Mouse (Mus musculus) heart, embryonic 13.5 days (tissue): Measurements from ENCODE around the gene Rrnad1. TPM values are rescaled to one million over a fixed set of nuclear protein-coding genes. Genes with fewer than 3 reads are reported as not detected.
A peak's percentile ranks its signal among the peaks of the same experiment; 100 is the strongest.
"Not testable (repeated sequence)": the region's sequence is repeated elsewhere in the genome, so short reads cannot be mapped to it uniquely, and the experiment has no call there.

Source experiments
- ATAC-seq: fragments of 200-750 bp; cut with Nextera tagmentation; 2 replicates; pipeline ENCODE4 v1.8.0; 2017; ENCODE audit warnings: moderate TSS enrichment; ENCODE audit not compliant: insufficient number of reproducible peaks, low FRiP score, low TSS enrichment; ENCODE audit errors: extremely low read depth
- H3K27ac ChIP-seq: fragments of 300-500 bp; sonication (generic); replicated peaks from 2 replicates; pipeline ENCODE4 v1.5.1; 2015; ENCODE audit warnings: moderate library complexity, mild to moderate bottlenecking, inconsistent platforms
- H3K27me3 ChIP-seq: fragments of 300-500 bp; sonication (generic); replicated peaks from 2 replicates; pipeline ENCODE4 v1.6.1; 2015; ENCODE audit warnings: mild to moderate bottlenecking, inconsistent platforms
- H3K36me3 ChIP-seq: fragments of 300-500 bp; sonication (generic); 2 replicates; pipeline ENCODE4 v1.6.1; 2015; ENCODE audit warnings: mild to moderate bottlenecking, inconsistent platforms
- H3K4me1 ChIP-seq: fragments of 300-500 bp; sonication (generic); 2 replicates; pipeline ENCODE4 v1.6.1; 2015; ENCODE audit warnings: inconsistent platforms
- H3K4me2 ChIP-seq: fragments of 300-500 bp; sonication (generic); 2 replicates; pipeline ENCODE4 v1.6.1; 2015; ENCODE audit warnings: inconsistent platforms, mild to moderate bottlenecking, moderate library complexity
- H3K4me3 ChIP-seq: fragments of 300-500 bp; sonication (generic); 2 replicates; pipeline ENCODE4 v1.5.1; 2015; ENCODE audit warnings: moderate library complexity, mild to moderate bottlenecking, inconsistent platforms
- H3K9ac ChIP-seq: fragments of 300-500 bp; sonication (generic); 2 replicates; pipeline ENCODE4 v1.6.1; 2015; ENCODE audit warnings: inconsistent platforms, mild to moderate bottlenecking, moderate library complexity
- H3K9me3 ChIP-seq: fragments of 300-500 bp; sonication (generic); 2 replicates; pipeline ENCODE4 v1.6.1; 2016; ENCODE audit warnings: inconsistent platforms
- WGBS: fragments of 180-500 bp; shearing (Covaris S2); methylation state at CpG from one replicate; pipeline ENCODE4 v1.1.7; 2015; ENCODE audit warnings: mixed read lengths; 5-methylcytosine and 5-hydroxymethylcytosine counted together
- polyA plus RNA-seq: library from polyadenylated mRNA; unstranded; fragments of >200 nt; fragmentation: Nextera tagmentation; extraction: Ambion mirVana; gene quantifications from 2 replicates; pipeline ENCODE4 v1.2.1, GENCODE M21; 2015

Gene Rrnad1
- polyA plus RNA-seq, 1 experiment from 2014 or later = 16.0 TPM

- Histone ChIP-seq H3K27me3 (no peaks in the 10 kb centered on the region), H3K4me2 (no peak overlapping the region), H3K9ac (no peak overlapping the region), H3K4me1 (peaks cover 41% of the 10 kb centered on the region), H3K4me3 (no peak overlapping the region), H3K27ac (no peak overlapping the region), H3K36me3 (peaks cover 53% of the 10 kb centered on the region), H3K9me3 (no peaks in the 10 kb centered on the region)
- WGBS = 82% methylated on average over 10 of the region's 10 CpGs
- no peak for ATAC-seq
These were observed 16.6 kb downstream of the Rrnad1 start for GRCm38 (mm10) chr3:87913891-87914290.

GRCm38 (mm10) chr3:87913491-87913890 is 17.0 kb downstream of the Rrnad1 start:
- Histone ChIP-seq H3K9ac (no peak overlapping the region), H3K27me3 (no peaks in the 10 kb centered on the region), H3K4me3 (no peak overlapping the region), H3K4me1 (peaks cover 43% of the 10 kb centered on the region), H3K9me3 (no peaks in the 10 kb centered on the region), H3K36me3 (peaks cover 53% of the 10 kb centered on the region), H3K27ac (no peak overlapping the region), H3K4me2 (no peak overlapping the region)
- ATAC-seq = no peak
- 83% methylated on average over 7 of the region's 7 CpGs for WGBS

GRCm38 (mm10) chr3:87910573-87911141 is 19.9 kb downstream of the Rrnad1 start:
- Histone ChIP-seq H3K9me3 (no peaks in the 10 kb centered on the region), H3K4me2 (peak overlapping the region; percentile 94), H3K36me3 (peaks cover 33% of the 10 kb centered on the region), H3K9ac (peak overlapping the region; percentile 77), H3K4me1 (peaks cover 53% of the 10 kb centered on the region), H3K4me3 (peak overlapping the region; percentile 55), H3K27ac (peak overlapping the region; percentile 98), H3K27me3 (no peaks in the 10 kb centered on the region)
- 9% methylated on average over 12 of the region's 12 CpGs for WGBS
- ATAC-seq = peak; percentile 18; the same call in 1 of the 2 replicates

- ATAC-seq = no peak
- H3K27me3 ChIP-seq = no peaks in the 10 kb centered on the region
- peak overlapping the region; percentile 55 for H3K4me3 ChIP-seq
- no peaks in the 10 kb centered on the region for H3K9me3 ChIP-seq
- H3K4me1 ChIP-seq = peaks cover 53% of the 10 kb centered on the region
- 8% methylated on average over 4 of the region's 4 CpGs for WGBS
- H3K27ac ChIP-seq = peak overlapping the region; percentile 98
- peaks cover 25% of the 10 kb centered on the region for H3K36me3 ChIP-seq
- H3K4me2 ChIP-seq = peak overlapping the region; percentile 94
- H3K9ac ChIP-seq = peak overlapping the region; percentile 77
These were observed 20.6 kb downstream of the Rrnad1 start for GRCm38 (mm10) chr3:87909874-87910273.

GRCm38 (mm10) chr3:87909381-87909780 is 21.1 kb downstream of the Rrnad1 start:
- peak overlapping the region; percentile 77 for H3K9ac ChIP-seq
- peak overlapping the region; percentile 55 for H3K4me3 ChIP-seq
- WGBS = 83% methylated on average over 2 of the region's 2 CpGs

GRCm38 (mm10) chr3:87907906-87908305 is 22.6 kb downstream of the Rrnad1 start:
- Histone ChIP-seq H3K4me1 (peaks cover 53% of the 10 kb centered on the region), H3K27ac (peak overlapping the region; percentile 98), H3K4me3 (peak overlapping the region; percentile 94), H3K9me3 (no peaks in the 10 kb centered on the region), H3K4me2 (peak overlapping the region; percentile 94), H3K27me3 (no peaks in the 10 kb centered on the region), H3K9ac (peak overlapping the region; percentile 100), H3K36me3 (peaks cover 5% of the 10 kb centered on the region)
- no peak for ATAC-seq
- WGBS = 3% methylated on average over 1 of the region's 1 CpGs

More at GRCm38 (mm10) chr3:87909381-87909780, 21.1 kb downstream of the Rrnad1 start:
- Histone ChIP-seq H3K27me3 (no peaks in the 10 kb centered on the region), H3K36me3 (peaks cover 20% of the 10 kb centered on the region), H3K9me3 (no peaks in the 10 kb centered on the region), H3K4me1 (peaks cover 53% of the 10 kb centered on the region), H3K27ac (peak overlapping the region; percentile 98), H3K4me2 (peak overlapping the region; percentile 94)
- ATAC-seq = no peak

- Histone ChIP-seq H3K9ac (peak overlapping the region; percentile 100), H3K9me3 (no peaks in the 10 kb centered on the region), H3K27me3 (no peaks in the 10 kb centered on the region), H3K4me3 (peak overlapping the region; percentile 94), H3K4me2 (peak overlapping the region; percentile 94), H3K36me3 (peaks cover 4% of the 10 kb centered on the region; the same call in 1 of the 2 replicates), H3K27ac (peak overlapping the region; percentile 98), H3K4me1 (peaks cover 46% of the 10 kb centered on the region)
- WGBS = under 1% methylated on average over 27 of the region's 27 CpGs
- no peak for ATAC-seq
These were observed 23.3 kb downstream of the Rrnad1 start for GRCm38 (mm10) chr3:87906981-87907857.

- peak; percentile 0; the same call in 1 of the 2 replicates for ATAC-seq
- Histone ChIP-seq H3K4me2 (peak overlapping the region; percentile 94), H3K4me3 (peak overlapping the region; percentile 94), H3K27ac (peak overlapping the region; percentile 98), H3K4me1 (peaks cover 41% of the 10 kb centered on the region), H3K9me3 (no peaks in the 10 kb centered on the region), H3K27me3 (no peaks in the 10 kb centered on the region), H3K9ac (peak overlapping the region; percentile 100), H3K36me3 (peaks cover 4% of the 10 kb centered on the region; the same call in 1 of the 2 replicates)
- WGBS = under 1% methylated on average over 41 of the region's 47 CpGs
These were observed 23.9 kb downstream of the Rrnad1 start for GRCm38 (mm10) chr3:87906601-87906980.

GRCm38 (mm10) chr3:87905880-87906485 is 24.5 kb downstream of the Rrnad1 start, which contains the start of gene Hdgf:
TSS of gene Hdgf (plus strand) at chr3:87906321.
- H3K4me3 ChIP-seq = peak within 1 kb of the TSS; percentile 94
- peak within 1 kb of the TSS; percentile 98 for H3K27ac ChIP-seq
- H3K27me3 ChIP-seq = no peaks in the 10 kb centered on the region
- under 1% methylated on average over 57 of the region's 57 CpGs for WGBS
- H3K36me3 ChIP-seq = no peaks in the 10 kb centered on the region
- H3K4me2 ChIP-seq = peak within 1 kb of the TSS; percentile 94
- peak within 1 kb of the TSS; percentile 100 for H3K9ac ChIP-seq
- peak; percentile 88 for ATAC-seq
- no peaks in the 10 kb centered on the region for H3K9me3 ChIP-seq
- peaks cover 42% of the 10 kb centered on the region for H3K4me1 ChIP-seq

GRCm38 (mm10) chr3:87903821-87904220 is 26.7 kb downstream of the Rrnad1 start:
- 61% methylated on average over 5 of the region's 5 CpGs for WGBS
- Histone ChIP-seq H3K9me3 (no peaks in the 10 kb centered on the region), H3K9ac (no peak overlapping the region), H3K4me1 (peaks cover 23% of the 10 kb centered on the region), H3K27ac (no peak overlapping the region), H3K4me2 (no peak overlapping the region), H3K27me3 (no peaks in the 10 kb centered on the region), H3K4me3 (no peak overlapping the region), H3K36me3 (no peaks in the 10 kb centered on the region)
- no peak for ATAC-seq

GRCm38 (mm10) chr3:87901959-87902358 is 28.6 kb downstream of the Rrnad1 start:
- H3K4me1 ChIP-seq, ATAC-seq, H3K9ac ChIP-seq, H3K36me3 ChIP-seq, H3K4me2 ChIP-seq, H3K27me3 ChIP-seq, H3K4me3 ChIP-seq, H3K9me3 ChIP-seq, H3K27ac ChIP-seq: not testable (repeated sequence)
- 73% methylated on average over 6 of the region's 6 CpGs for WGBS
